Mouse (Mus musculus) WW6 (cell line): ENCODE data around the gene Mtus2.

Experiments
- DNase-seq: peaks from one replicate; pipeline ENCODE4 v3.0.0-alpha.2; 2013; ENCODE audit warnings: low read depth, low spot score

The Mtus2 gene

DNA sequence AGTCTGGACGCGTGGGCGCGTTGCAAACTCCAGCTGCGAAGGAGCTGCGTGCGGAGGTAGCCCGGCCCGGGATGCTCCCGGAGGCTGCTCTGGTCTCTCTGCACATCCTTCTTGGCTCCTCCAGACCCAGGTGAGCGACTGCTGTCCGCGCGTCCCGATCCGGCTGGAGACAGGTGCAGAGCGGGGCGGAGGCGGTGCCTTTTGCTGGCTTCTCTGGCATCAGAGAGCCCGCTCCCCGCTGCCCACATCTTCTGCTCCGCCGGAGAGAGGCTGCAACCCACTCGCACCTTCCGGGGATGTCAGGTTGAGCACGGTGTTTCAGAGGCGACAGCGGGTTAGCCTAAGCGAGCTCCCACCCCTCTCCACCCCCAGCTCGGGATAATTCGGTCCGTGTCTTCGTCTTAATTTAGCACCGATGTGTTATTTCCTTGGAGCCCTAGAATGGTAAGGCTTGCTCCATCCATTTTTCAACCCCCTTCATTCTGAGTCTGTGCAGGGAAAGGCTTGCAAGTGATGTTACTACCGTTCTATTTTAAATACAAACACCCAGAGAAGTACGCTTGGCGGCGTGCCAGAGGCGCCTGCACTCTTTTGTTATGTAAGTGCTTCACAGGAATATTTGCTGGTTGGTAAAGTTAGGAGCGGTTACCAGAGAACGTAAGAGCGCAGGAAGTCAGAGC, 612 bp downstream of the Mtus2 start:
- DNase-seq, result no peak

DNA sequence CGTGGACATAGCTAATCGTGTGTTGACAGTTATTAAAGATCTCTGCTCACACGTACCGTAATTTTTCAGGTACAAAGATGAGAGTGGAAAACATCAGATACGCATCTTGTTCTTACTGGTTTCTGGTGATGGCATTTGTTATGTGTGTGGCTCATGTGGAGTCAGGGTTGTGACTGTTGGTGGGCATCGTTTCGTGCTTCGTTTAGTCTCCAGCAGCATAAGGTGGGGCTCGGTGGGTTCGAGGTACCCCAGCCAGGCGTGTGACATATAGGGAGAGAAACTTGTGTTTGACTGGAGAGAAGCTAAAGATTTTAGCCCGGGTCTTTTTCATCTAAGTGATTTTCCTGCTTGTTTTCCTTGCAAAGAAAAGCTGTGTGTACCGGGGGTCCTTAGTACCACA, 1.4 kb downstream of the Mtus2 start:
- no peak for DNase-seq

GRCm38 (mm10) chr5:147959088-147959487, 2.0 kb downstream of the Mtus2 start:
- no peak for DNase-seq

- DNase-seq, result no peak
Measured at GRCm38 (mm10) chr5:147960793-147961192, 3.7 kb downstream of the Mtus2 start.

- no peak for DNase-seq
Measured at GRCm38 (mm10) chr5:147963820-147964580, 6.9 kb downstream of the Mtus2 start.

DNA sequence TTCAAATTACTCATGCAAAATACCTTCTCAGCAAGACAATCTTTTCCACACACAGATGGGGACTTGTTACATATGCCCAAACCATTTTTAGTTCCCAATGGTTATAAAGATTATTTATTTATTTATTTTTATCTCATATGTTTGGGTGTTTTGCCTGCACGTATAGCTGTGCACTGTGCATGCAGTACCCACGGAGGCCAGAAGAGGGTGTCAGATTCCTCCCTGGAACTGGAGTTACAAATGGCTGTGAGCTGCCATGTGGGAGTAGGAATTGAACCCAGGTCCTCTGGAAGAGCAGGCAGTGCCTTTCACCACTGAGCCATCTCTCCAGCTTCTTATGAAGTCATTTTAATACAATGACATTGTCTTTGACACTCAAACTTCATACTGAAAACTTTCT, 7.7 kb downstream of the Mtus2 start:
- no peak for DNase-seq

DNA sequence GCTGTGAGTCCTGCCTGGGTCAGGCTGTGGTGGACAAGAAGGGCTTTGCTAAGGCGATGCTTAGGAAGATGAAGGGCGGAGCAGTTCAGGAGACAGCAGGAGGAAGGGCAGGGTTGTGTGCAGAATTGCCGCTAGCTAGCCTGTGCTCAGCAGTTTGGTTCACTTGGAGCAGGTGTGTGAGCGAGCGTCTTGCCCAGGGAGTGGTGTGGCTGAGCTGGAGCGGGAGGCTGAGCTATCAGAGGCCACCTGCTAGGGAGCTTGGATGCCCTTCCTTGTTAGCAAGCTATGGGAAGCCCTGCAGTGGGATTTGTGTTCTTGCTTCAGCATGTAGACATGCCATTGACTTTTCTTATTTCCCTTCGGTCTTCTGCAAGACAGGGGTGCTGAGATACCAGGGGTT, 9.5 kb downstream of the Mtus2 start:
- DNase-seq, result no peak

GRCm38 (mm10) chr5:147969566-147969965, 12.4 kb downstream of the Mtus2 start:
- no peak for DNase-seq

DNA sequence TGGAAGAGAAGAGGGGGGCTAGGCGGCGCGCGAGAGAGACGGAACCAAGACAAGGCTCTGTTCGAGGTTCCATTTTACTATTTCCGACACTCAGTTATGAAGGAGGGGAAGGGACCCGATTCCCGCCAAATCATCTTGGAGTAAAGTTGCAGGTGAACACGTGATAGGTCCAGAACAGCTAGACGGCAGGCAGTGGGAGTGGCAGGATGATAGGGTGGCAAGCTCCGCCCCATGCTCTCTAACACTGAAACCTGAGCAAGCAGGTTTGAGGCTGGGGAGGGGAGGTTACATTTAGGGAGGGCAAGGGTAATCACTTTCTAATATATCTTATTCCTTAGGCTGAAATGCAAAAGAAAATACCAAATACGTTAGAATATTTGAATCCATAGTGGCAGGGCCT, 18.9 kb downstream of the Mtus2 start:
- DNase-seq, result no peak

- no peak for DNase-seq
Measured at GRCm38 (mm10) chr5:147980606-147981005, 23.5 kb downstream of the Mtus2 start.

GRCm38 (mm10) chr5:147990289-147990688, 33.2 kb downstream of the Mtus2 start:
- no peak for DNase-seq

GRCm38 (mm10) chr5:147990775-147991174, 33.7 kb downstream of the Mtus2 start:
- no peak for DNase-seq

DNA sequence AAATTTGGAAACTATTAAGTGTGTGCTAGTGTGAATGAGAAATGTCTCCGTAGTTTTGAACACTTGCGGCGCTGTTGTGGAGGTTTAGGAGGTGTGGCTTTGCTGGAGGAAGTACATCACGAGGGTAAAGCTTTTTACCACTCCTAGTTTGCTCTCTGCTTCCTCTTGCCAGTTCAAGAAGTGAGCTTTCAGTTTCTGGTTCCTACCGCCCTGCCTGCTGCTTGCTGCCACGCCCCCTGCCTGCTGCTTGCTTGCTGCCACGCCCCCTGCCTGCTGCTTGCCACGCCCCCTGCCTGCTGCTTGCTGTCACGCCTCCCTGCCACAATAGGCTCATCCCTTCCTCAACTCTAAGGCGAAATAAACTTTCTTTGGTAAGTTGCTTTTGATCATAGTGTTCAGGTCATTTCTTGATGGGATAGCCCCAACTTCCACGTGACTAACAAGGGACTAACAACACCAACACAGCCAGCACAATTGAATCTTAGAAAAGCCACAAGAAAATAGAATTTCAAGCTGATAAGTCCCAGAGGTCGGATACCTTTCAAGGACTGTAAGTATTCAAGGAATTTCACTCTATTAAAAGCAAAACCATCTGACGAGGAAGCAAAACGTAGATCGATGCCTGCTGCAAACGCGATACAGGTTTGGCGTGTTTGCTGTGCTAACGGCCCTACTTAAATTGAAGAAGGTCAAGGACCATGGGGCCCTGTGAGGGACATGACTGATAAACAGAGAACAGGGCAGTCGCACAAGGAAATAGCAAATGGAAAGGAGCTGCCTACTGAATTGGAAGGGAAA, 35.7 kb downstream of the Mtus2 start:
- peak; percentile 84 for DNase-seq

DNA sequence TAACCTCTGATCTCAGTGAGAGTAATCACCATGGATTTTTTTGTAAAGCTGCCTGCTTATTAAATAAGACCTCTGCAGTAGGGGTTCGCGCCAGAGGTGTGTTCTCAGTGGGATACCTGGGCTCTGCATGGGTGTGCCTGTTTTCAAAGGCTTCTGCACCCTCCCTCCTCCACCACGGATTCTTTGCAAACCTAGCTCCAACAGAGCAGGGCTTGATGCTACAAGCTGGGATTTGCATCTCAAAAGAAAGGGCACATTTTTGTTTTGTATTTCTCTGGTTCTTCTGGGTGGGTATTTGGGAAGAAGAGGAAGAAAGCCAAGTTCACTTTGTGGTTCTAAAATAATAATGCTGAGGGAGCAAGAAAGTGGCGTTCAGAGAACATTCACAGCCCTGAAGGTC, 48.1 kb downstream of the Mtus2 start:
- no peak for DNase-seq

DNA sequence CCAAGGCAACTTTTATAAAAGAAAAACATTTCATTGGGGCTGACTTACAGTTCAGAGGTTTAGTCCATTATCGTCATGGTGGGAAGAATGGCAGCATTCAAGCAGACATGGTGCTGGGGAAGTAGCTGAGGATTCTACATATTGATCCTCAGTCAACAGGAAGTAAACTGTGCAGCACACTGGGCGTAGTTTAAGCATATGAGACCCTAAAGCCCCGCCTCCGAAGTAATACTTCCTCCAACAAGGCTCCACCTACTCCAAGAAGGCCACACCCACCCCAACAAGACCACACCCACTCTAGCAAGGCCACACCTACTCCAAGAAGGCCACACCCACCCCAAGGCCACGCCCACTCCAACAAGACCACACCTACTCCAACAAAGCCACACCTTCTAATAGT, 55.0 kb downstream of the Mtus2 start:
- no peak for DNase-seq

- no peak for DNase-seq
Measured at GRCm38 (mm10) chr5:148014133-148014854, 57.2 kb downstream of the Mtus2 start.

DNA sequence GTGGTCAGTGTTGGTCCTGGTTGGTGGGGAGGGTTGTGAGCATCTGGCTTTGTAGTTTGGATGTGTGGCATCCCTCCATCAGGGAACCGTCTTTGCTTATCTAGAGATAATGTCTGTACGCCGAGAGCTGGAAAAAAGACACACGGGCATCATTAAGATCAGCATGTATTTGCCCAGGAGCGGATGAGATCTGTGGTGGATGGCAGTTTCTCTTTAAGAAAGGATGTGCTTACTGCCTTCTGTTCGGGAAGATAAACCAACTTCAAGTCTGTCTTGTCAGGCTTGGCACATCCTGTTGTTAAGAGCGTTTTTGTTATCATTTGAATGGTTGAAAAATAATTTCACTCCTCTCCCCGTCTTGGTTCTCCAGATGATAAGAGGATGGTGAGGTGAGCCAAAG, 58.3 kb downstream of the Mtus2 start:
- DNase-seq, result no peak

- no peak for DNase-seq
Measured at GRCm38 (mm10) chr5:148017371-148017770, 60.3 kb downstream of the Mtus2 start.

GRCm38 (mm10) chr5:148022784-148023183, 65.7 kb downstream of the Mtus2 start:
- DNase-seq, result no peak

GRCm38 (mm10) chr5:148026401-148027349, 69.6 kb downstream of the Mtus2 start:
- peak; percentile 40 for DNase-seq

DNA sequence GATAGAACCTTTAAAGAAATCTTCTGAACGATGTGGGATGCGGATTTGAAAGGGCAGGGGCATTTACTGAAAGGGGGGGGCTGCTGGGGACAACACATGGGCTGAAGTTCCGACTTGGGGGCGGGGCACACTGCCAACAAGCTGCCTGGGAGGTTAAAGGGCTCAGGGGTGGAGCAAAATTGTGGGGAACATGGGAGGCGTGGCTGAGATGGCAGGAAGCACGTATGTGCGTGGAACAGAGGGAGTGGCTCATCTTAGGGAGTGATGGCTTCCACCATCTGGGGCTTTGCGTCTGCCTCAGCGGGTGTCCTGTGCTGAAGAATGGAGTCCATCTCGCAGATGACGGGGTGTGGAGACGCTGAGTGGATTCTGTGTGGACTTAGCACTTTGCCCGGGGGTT, 70.9 kb downstream of the Mtus2 start:
- no peak for DNase-seq
